Mouse (Mus musculus): ENCODE results near the gene Ppm1m.

Gene Ppm1m

GRCm38 (mm10) chr9:106227790-106228429 is 28.4 kb upstream of the Ppm1m start:
- CTCF ChIA-PET: interaction anchor here in 3 of 4 experiments (0.6 to 4.0 kb wide), 6 partner anchors 16 to 249 kb away, joined by 3 to 34 read pairs (median 4); partner anchors contain the start of genes Parp3 (in 1 of the 3) and Poc1a (in 1 of the 3)
- POLR2A ChIA-PET: interaction anchor here in 3 of 4 experiments (0.7 to 6.7 kb wide), 16 partner anchors 10 to 332 kb away, joined by 3 to 46 read pairs (median 5); partner anchors contain the start of genes Wdr82 (in 2 of the 3), Rpl29 (in 1 of the 3) and Twf2 (in 1 of the 3)

DNA sequence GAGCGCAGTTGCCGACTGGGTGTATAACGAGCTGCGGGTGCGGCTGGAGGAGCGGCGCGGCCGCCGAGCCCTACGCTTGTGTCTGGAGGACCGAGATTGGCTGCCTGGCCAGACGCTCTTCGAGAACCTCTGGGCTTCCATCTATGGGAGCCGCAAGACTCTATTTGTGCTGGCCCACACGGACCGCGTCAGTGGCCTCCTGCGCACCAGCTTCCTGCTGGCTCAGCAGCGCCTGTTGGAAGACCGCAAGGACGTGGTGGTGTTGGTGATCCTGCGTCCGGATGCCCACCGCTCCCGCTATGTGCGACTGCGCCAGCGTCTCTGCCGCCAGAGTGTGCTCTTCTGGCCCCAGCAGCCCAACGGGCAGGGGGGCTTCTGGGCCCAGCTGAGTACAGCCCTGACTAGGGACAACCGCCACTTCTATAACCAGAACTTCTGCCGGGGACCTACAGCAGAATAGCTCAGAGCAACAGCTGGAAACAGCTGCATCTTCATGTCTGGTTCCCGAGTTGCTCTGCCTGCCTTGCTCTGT is 26.7 kb upstream of the Ppm1m start:
- POLR2A ChIA-PET: interaction anchor here (0.6 to 6.7 kb wide), 26 partner anchors 9 to 251 kb away, joined by 3 to 46 read pairs (median 4); partner anchors contain the start of genes Twf2 (in 3 of the 4), Parp3 (in 1 of the 4), Rpl29 (in 1 of the 4) and Wdr82 (in 1 of the 4)
- CTCF ChIA-PET: interaction anchor here (0.6 to 4.4 kb wide), 10 partner anchors 10 to 303 kb away, joined by 3 to 34 read pairs (median 4); partner anchors contain the start of genes Parp3 (in 1 of the 4), Rrp9 (in 1 of the 4) and Wdr82 (in 1 of the 4)

GRCm38 (mm10) chr9:106225469-106226150 is 26.1 kb upstream of the Ppm1m start:
- ChIA-PET CTCF (interaction anchor here (0.6 to 4.4 kb wide), 10 partner anchors 9 to 304 kb away, joined by 3 to 34 read pairs (median 4); partner anchors contain the start of genes Parp3 (in 1 of the 4), Rrp9 (in 1 of the 4) and Wdr82 (in 1 of the 4)), POLR2A (interaction anchor here (0.6 to 6.7 kb wide), 31 partner anchors 9 to 251 kb away, joined by 3 to 46 read pairs (median 4); partner anchors contain the start of genes Twf2 (in 3 of the 4), Parp3 (in 1 of the 4), Rpl29 (in 1 of the 4) and Wdr82 (in 1 of the 4))

DNA sequence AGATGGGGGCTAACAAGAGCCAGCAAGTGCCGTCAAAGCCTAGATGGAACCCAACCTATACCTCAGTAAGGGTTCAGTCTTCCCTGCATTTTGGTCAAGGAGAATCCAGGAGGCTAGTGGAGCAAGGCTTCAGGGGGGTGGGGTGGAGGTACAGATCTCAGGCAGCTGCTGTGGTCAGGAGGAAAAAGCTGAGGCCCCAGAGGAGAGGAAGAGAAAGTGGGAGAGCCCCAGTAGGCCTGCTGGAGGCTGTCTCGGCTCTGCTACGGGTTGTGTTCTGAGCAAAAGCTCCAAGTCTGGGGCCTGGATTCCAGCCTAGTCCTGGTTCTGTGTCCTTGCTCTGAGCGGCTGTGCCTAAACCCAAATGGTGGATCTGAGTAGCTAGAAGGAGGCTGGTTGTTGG is 23.4 kb upstream of the Ppm1m start:
- POLR2A ChIA-PET: interaction anchor here in 3 of 4 experiments (0.8 to 6.7 kb wide), 4 partner anchors 10 to 51 kb away, joined by 3 to 46 read pairs (median 4); no protein-coding TSS in a partner anchor
- CTCF ChIA-PET: interaction anchor here in 2 of 4 experiments (4.4 to 4.7 kb wide), 2 partner anchors 11 kb away, joined by 19 to 34 read pairs; no protein-coding TSS in a partner anchor

- ChIA-PET CTCF (interaction anchor here (0.7 to 4.7 kb wide), 6 partner anchors 8 to 58 kb away, joined by 3 to 34 read pairs (median 5); partner anchors contain the start of gene Poc1a (in 1 of the 4)), POLR2A (interaction anchor here (0.6 to 6.7 kb wide), 7 partner anchors 10 to 52 kb away, joined by 3 to 46 read pairs (median 5); partner anchors contain the start of gene Wdr82 (in 1 of the 4))
These were observed 22.8 kb upstream of the Ppm1m start, which contains the start of gene Tlr9 for GRCm38 (mm10) chr9:106222261-106222851. Gene Tlr9 (plus strand): TSS chr9:106222598.

- POLR2A ChIA-PET: interaction anchor here in 2 of 4 experiments (0.8 to 2.5 kb wide), 5 partner anchors 9 to 24 kb away, joined by 3 to 6 read pairs (median 3); no protein-coding TSS in a partner anchor
- CTCF ChIA-PET: interaction anchor here (0.6 to 4.7 kb wide), 7 partner anchors 9 to 256 kb away, joined by 3 to 34 read pairs (median 4); no protein-coding TSS in a partner anchor
These were observed 21.5 kb upstream of the Ppm1m start for GRCm38 (mm10) chr9:106220894-106221523.

DNA sequence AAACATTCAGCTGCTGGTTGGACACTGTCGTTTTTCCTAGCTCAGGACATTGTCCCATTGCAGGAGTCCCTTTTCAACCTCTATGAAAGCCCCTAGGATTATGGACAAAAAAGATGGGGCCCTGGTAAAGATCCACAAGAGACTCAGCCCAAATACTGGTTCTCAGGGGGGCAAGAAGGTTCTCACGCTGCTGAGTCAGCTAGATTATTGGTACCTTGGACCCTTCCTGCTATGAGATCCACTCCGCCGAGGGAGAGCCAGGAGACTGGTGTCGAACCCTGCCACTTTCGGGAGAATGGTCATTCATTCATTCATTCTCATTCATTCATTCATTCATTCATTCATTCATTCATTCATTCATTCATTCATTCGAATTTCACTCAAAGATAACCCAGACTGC is 17.4 kb upstream of the Ppm1m start:
- ChIA-PET POLR2A (interaction anchor here in 3 of 4 experiments (0.6 to 2.2 kb wide), 8 partner anchors 8 to 47 kb away, joined by 3 to 7 read pairs (median 3); partner anchors contain the start of genes Wdr82 (in 2 of the 3) and Twf2 (in 1 of the 3)), CTCF (interaction anchor here in 3 of 4 experiments (0.7 to 1.7 kb wide), 6 partner anchors 9 to 205 kb away, joined by 3 to 4 read pairs (median 4); partner anchors contain the start of genes Poc1a (in 1 of the 3) and Twf2 (in 1 of the 3))

DNA sequence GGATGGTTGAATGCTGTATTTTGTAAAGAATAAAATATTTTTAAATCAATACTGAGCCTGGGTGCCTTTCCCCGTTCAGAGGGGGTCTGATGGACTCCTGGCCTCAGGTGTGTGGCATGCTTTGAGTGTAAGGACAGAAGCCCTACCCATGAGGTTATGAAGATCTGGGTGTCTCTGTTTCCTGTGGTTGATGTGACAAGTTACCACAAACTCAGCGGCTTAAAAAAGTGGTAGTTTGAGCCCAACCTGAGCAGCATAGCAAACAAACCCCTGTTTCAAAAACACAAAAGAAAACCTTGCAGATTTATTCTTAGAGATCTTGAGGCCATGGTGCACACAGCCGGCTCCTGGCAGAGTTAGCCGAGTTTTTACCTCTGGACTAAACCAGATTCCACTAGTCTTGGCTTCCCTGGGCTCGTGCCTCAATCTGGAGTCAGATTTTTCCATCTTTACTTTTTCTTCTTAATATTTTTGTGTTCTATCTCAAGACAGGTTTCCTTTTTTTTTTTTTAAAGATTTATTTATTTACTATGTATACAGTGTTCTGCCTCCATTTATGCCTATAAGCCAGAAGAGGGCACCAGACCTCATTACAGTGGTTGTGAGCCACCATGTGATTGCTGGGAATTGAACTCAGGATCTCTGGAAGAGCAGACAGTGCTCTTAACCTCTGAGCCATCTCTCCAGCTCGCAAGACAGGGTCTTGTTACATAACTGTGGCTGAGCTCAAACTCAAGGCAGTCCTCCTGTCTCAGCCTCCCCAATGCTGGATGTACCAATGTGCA is 16.0 kb upstream of the Ppm1m start:
- ChIA-PET CTCF (interaction anchor here (0.6 to 1.7 kb wide), 6 partner anchors 10 to 552 kb away, joined by 3 to 6 read pairs (median 4); partner anchors contain the start of gene Twf2 (in 1 of the 4)), POLR2A (interaction anchor here in 1 of 4 experiments (0.8 to 2.2 kb wide), 5 partner anchors 9 to 217 kb away, joined by 3 to 7 read pairs (median 4); partner anchors contain the start of gene Twf2)

- CTCF ChIA-PET: interaction anchor here (0.6 to 3.6 kb wide), 91 partner anchors 9 to 560 kb away, joined by 3 to 61 read pairs (median 6); partner anchors contain the start of genes Twf2 (in 4 of the 4), Wdr82 (in 3 of the 4), Glyctk (in 2 of the 4) and Parp3 (in 2 of the 4)
- POLR2A ChIA-PET: interaction anchor here (0.6 to 5.5 kb wide), 65 partner anchors 8 to 571 kb away, joined by 3 to 203 read pairs (median 6); partner anchors contain the start of genes Acy1 (in 3 of the 4), Twf2 (in 3 of the 4), Wdr82 (in 3 of the 4) and Dusp7 (in 2 of the 4)
These were observed 13.0 kb upstream of the Ppm1m start for GRCm38 (mm10) chr9:106212594-106212981.

DNA sequence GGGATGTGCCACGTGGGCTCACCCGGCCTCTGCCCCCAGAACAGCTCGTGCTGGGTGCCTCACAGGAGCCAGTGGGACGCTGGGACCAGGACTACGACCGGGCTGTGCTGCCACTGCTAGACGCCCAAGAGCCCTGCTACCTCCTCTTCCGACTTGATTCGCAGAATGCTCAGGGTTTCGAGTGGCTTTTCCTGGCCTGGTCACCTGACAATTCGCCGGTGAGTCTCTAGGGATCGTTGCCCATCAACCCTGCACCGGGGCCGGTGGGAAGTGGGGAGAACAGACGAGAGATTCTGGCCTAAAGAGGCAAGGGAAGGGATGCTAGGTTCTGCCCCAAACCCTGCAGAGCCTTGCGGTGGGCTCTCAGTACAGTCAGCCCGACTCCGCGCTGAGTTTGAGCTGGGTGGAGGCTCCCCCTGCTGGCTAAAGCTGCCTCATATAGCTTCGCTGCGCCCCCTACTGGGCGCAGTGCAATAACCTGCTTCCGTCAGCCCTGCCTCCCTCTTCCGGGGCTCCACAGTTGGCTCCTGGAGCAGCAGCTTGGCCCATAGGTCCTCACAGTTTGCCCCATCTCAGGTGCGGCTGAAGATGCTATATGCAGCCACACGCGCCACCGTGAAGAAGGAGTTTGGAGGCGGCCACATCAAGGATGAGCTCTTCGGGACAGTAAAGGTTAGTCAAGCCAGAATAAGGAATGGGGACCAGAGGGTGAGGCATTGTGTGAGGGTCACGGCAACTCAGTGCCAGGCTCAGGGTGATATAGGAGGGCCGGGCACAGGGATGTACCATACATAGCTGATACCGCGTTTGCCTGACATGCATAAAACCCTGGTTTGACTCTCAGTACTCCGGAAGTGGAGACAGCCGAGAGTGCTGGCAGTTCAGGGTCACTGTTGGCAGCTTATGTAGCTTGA is 12.4 kb upstream of the Ppm1m start:
- ChIA-PET CTCF (interaction anchor here (0.5 to 3.6 kb wide), 127 partner anchors 8 to 1247 kb away, joined by 3 to 61 read pairs (median 4); partner anchors contain the start of genes Parp3 (in 4 of the 4), Twf2 (in 4 of the 4), Wdr82 (in 3 of the 4) and Glyctk (in 2 of the 4)), POLR2A (interaction anchor here (0.6 to 5.5 kb wide), 109 partner anchors 9 to 1838 kb away, joined by 3 to 203 read pairs (median 4); partner anchors contain the start of genes Twf2 (in 4 of the 4), Acy1 (in 3 of the 4), Poc1a (in 3 of the 4) and Wdr82 (in 3 of the 4))

- CTCF ChIA-PET: interaction anchor here (0.5 to 3.6 kb wide), 91 partner anchors 8 to 1248 kb away, joined by 3 to 61 read pairs (median 6); partner anchors contain the start of genes Parp3 (in 4 of the 4), Twf2 (in 4 of the 4), Wdr82 (in 3 of the 4) and Glyctk (in 2 of the 4)
These were observed 11.5 kb upstream of the Ppm1m start for GRCm38 (mm10) chr9:106210853-106211609.

DNA sequence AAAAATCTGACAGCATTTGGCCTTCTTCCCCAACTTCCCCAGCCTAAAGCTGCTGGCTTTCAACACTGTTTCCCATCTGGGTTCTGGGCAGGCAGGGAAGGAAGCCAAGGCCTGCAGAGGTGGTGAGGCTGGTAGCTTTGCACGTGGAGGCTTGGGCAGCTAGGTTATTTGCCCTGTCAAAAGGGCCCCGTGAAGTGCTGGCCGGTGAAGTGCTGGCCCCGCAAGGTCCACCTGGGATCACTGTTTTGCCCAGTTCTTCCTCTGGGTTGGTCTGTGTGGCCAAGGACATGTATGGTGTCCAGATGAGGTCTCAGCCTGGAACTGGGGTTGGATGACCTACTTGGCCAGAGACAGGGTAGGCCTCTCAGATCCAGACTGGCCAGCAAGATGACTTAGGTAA is 10.4 kb upstream of the Ppm1m start:
- POLR2A ChIA-PET: interaction anchor here (0.6 to 5.5 kb wide), 22 partner anchors 9 to 669 kb away, joined by 3 to 203 read pairs (median 11); partner anchors contain the start of genes Wdr82 (in 4 of the 4), Rpl29 (in 2 of the 4), Glyctk (in 1 of the 4) and Poc1a (in 1 of the 4)
- CTCF ChIA-PET: interaction anchor here in 2 of 4 experiments (0.6 to 3.5 kb wide), 5 partner anchors 13 to 293 kb away, joined by 3 to 30 read pairs (median 22); partner anchors contain the start of gene Glyctk (in 1 of the 2)

More at GRCm38 (mm10) chr9:106210853-106211609, 11.5 kb upstream of the Ppm1m start:
- POLR2A ChIA-PET: interaction anchor here (0.6 to 5.5 kb wide), 86 partner anchors 8 to 1839 kb away, joined by 3 to 203 read pairs (median 5); partner anchors contain the start of genes Twf2 (in 4 of the 4), Wdr82 (in 4 of the 4), Acy1 (in 3 of the 4) and Poc1a (in 3 of the 4)

DNA sequence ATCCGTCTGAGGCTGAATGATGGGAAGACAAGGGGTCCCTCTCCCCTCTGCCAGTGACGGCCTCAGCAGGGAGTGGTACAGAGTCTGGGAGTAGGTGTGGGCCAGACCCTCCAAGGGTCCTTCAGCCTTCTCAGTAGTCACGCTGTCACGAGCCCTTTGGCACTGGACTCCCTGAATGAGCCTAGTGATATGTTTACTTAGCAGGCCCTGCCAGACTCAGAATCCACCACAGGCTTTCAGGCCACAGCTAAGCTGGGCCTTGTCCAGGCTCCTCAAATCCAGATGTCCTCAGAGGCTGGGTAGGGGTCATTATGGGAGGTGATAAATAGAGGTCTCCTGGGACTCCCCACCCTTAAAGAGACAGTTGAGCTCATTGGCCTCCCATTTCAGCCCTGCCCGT is 8.6 kb upstream of the Ppm1m start:
- CTCF ChIA-PET: interaction anchor here in 1 of 4 experiments (0.6 kb wide), 1 partner anchor 45 kb away, joined by 4 read pairs; no protein-coding TSS in a partner anchor

More for the DNA sequence above, 8.6 kb upstream of the Ppm1m start:
- POLR2A ChIA-PET: interaction anchor here in 2 of 4 experiments (0.6 to 5.5 kb wide), 9 partner anchors 10 to 57 kb away, joined by 3 to 203 read pairs (median 3); partner anchors contain the start of gene Wdr82 (in 2 of the 2)

Data from embryonic stem cell, embryonic (primary cell).